Mouse (Mus musculus) embryonic facial prominence, embryonic 11.5 days (tissue): ENCODE measurements around the gene Heatr6. TPM values are rescaled to one million over a fixed set of nuclear protein-coding genes. Genes with fewer than 3 reads are reported as not detected.

ENCODE experiments used
- polyA plus RNA-seq: library from polyadenylated mRNA; unstranded; fragments of >200 nt; fragmentation: Nextera tagmentation; extraction: Ambion mirVana; gene quantifications from 2 replicates; pipeline ENCODE4 v1.2.1, GENCODE M21; 2014

Gene Heatr6
- polyA plus RNA-seq, 1 experiment from 2014 or later = 22.3 TPM

Other genes starting within 250 kb of the Heatr6 start
- gene Heatr9, start 231.5 kb upstream of the Heatr6 start, polyA plus RNA-seq = not detected in 2 replicates
- gene Ccl5, start 223.2 kb upstream of the Heatr6 start, polyA plus RNA-seq = not detected in 2 replicates
- 1.2 and 3.1 TPM in 2 replicates for gene Ccl9, start 175.1 kb upstream of the Heatr6 start, polyA plus RNA-seq
- 1.2 and 3.1 TPM in 2 replicates for gene Ccl6, start 160.6 kb upstream of the Heatr6 start, polyA plus RNA-seq
- not detected in 2 replicates for gene Rpl9-ps1, start 108.1 kb upstream of the Heatr6 start, polyA plus RNA-seq
- 0.68 and 1.6 TPM in 2 replicates for gene Ccl3, start 104.3 kb upstream of the Heatr6 start, polyA plus RNA-seq
- gene Ccl4, start 91.1 kb upstream of the Heatr6 start, polyA plus RNA-seq = 0.92 TPM in 1 of 2 replicates, not detected in the other
- 0.59 TPM in 1 of 2 replicates, not detected in the other for gene Wfdc17, start 49.7 kb upstream of the Heatr6 start, polyA plus RNA-seq
- not detected in 2 replicates for gene Wfdc18, start 44.7 kb upstream of the Heatr6 start, polyA plus RNA-seq
- gene Wfdc21, start 6.8 kb upstream of the Heatr6 start, polyA plus RNA-seq = 0.57 TPM in 1 of 2 replicates, not detected in the other
- gene Hnf1b, start 96.4 kb downstream of the Heatr6 start, polyA plus RNA-seq = not detected in 2 replicates
- gene Ddx52, start 188.4 kb downstream of the Heatr6 start, polyA plus RNA-seq = 57.5 and 60.5 TPM in 2 replicates
- gene Synrg, start 210.7 kb downstream of the Heatr6 start, polyA plus RNA-seq = 8.0 and 8.3 TPM in 2 replicates